Mouse (Mus musculus): Measurements from ENCODE around the gene Ccdc170.

The Ccdc170 gene

DNA sequence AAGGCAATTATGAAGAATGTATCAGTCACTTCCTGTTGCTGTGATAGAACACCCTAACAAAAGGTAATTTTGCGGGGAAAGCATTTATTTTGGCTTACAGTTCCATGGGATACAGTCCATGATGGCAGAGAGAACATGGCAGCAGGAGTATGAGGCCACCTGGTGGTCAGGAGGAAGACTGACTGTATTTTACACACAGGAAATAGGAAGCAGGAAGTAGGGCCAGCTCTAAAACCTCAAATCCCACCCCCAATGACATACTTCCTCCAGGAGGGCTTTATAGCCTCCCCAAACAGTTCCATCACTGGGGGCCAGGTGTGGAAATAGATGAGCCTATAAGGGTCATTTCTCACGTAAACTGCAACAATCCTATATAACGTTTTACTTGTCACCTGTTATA is 39.8 kb downstream of the Ccdc170 start:
- no peak for DNase-seq (ENCODE audit: low spot score in 2 of 2)

- DNase-seq (ENCODE audit: low spot score in 2 of 2) = no peak
Measured at GRCm38 (mm10) chr10:4523078-4523477, 40.8 kb downstream of the Ccdc170 start.

DNA sequence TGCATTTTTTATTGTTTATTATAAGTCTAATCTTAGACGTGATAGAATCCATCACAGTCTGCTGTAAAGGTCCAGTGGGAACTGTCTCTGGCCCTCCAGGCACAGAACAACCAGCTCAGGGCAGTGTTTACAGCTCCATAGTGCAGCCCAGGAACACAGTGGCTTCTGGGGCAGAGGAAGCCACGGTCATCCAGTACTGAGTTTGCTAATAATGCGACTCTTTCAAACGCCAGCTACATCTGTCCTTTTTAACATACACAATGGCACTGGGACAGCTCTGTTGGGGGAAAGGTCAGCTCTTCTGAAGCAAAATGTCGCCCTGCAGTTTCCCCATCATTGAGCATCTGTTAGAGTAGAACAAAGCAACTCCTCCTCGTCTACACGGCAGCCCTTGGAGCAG is 45.7 kb downstream of the Ccdc170 start:
- DNase-seq (ENCODE audit: low spot score in 2 of 2) = no peak

DNA sequence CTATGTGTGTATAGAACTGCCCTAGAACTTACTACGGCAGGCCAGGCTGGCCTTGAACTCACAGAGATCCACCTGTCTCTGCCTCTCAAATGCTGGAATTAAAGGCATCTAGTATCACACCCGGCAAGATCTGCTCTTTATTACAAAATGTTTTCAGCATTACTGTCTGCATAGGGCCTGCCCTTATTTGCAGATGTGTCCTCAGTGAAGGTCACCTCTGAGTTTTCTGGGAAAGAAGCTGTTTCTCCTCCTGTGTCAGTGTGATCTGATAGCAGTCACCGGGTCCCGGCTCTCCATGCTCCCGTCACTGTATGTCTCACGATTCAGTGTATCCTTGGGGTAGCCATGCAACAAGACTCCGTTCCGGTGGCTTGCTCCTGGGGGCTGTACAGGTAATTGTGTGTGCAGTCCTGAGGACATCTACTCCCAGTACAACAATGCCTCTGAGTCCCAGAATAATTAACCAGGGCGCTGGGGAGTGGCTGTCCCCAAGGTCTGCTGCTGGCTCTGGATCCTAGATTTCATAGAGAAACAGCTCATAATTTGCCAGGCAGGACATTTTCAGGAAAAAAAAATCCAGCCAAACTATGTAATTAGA is 48.4 kb downstream of the Ccdc170 start:
- no peak for DNase-seq (ENCODE audit: low spot score in 2 of 2)

GRCm38 (mm10) chr10:4531933-4532332 is 49.6 kb downstream of the Ccdc170 start:
- no peak for DNase-seq (ENCODE audit: low spot score in 2 of 2)

DNA sequence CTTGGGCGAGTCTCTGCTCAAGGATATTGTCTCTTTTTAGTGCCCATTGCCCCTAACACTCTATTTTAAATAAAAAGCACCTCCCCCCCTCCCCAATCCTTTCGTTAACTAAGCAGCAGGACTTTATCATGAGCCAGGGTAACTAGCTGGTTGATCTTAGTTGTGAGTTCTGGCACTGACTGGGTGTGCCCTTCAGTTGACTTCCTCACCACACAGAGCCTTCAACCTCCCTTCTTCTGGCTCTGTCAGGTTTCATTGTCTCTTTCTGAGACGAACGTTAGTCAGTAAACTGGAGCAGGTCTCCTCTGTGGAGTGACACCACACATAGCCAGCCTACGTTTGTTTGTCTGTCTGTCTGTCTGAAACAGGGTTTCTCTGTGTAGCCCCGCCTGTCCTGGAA is 50.4 kb downstream of the Ccdc170 start:
- no peak for DNase-seq (ENCODE audit: low spot score in 2 of 2)

GRCm38 (mm10) chr10:4533873-4534272 is 51.6 kb downstream of the Ccdc170 start:
- DNase-seq (ENCODE audit: low spot score in 2 of 2) = no peak

GRCm38 (mm10) chr10:4545550-4545949 is 63.2 kb downstream of the Ccdc170 start:
- peak in 1 of 2 experiments; percentile 10 for DNase-seq (ENCODE audit: low spot score in 2 of 2)

GRCm38 (mm10) chr10:4553442-4554119 is 71.3 kb downstream of the Ccdc170 start:
- no peak for DNase-seq (ENCODE audit: low spot score in 2 of 2)

DNA sequence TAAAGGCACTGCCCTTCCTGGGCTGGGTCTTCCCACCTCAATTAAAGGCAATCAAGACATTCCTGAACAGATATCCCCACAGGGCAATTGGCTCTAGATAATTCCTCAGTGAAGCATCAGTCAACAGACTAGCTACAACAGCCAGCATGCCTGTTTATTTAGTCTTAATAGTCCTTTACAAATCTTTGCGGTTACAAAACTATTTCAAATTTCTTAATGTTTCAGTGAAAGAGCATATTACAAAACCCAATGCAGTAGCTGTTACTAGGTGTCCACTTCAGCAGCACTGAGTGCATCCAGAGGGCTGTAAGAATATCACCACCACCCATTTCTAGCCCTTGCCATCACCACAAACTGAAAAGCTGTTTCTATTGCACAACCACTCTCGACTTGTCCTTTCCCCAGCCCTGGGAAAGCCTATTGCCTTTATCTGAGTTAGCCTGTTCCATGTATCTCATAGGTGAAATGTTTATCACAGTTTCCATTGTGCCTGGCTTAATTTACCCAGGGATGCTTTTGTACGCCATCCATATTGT is 74.6 kb downstream of the Ccdc170 start:
- DNase-seq (ENCODE audit: low spot score in 2 of 2) = no peak

DNA sequence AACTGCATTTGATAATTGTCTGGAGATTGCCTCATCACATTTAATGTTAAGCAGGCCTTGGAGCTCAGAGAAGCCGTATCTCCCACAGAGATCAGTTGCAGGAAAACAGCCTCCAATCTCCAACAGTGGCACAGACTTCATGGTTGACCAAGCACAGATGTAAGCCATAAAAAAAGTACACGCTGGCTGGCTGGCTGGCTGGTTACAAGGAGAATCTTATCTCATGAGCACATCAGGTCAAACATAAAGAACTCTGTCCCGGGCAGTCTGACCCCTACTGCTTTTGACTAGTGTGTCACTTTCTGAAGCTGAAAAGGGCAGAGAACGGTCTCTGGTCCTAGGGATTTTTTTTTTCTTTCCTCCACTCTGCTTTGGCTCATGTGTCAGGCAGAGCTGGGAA is 76.8 kb downstream of the Ccdc170 start:
- DNase-seq (ENCODE audit: low spot score in 2 of 2) = no peak

DNA sequence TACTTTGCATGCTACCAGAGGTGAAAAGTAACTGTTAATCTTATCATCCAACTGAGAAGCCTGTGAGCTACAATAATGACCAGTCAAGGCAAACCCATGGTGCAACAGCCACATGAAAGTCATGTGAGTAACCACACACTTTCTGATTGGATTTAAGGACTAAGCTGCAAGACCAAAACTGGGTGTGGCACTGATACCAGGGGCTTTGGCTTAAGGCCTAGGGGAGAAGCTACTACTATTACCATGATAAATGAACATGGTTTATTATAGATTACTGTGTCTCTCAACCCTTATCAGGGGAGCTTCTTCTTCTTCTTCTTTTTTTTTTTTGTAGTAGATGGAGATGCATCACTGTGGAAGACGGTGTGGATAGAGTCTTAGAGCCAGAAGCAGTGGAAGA is 82.8 kb downstream of the Ccdc170 start:
- no peak for DNase-seq (ENCODE audit: low spot score in 2 of 2)

GRCm38 (mm10) chr10:4570778-4571177 is 88.5 kb downstream of the Ccdc170 start:
- no peak for DNase-seq (ENCODE audit: low spot score in 2 of 2)

DNA sequence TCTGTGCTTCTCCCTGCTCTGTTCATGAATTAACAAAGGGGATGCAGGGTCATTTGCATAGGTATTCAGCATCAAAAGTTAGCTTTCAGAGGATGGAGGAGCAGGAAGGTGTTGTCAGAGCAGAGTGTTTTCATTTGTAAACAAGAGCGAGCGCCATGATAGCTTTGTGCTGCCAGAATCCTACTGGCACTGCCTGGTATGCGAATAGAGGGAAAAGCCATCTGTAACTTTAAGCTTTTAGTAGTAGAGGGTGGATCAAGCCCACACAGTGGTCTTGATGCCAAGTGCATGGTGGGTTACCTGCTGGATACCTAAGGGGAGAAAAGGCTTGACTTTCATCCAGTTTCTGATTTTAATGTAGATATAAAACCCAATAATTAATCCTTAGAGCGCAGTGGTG is 89.0 kb downstream of the Ccdc170 start:
- no peak for DNase-seq (ENCODE audit: low spot score in 2 of 2)

DNA sequence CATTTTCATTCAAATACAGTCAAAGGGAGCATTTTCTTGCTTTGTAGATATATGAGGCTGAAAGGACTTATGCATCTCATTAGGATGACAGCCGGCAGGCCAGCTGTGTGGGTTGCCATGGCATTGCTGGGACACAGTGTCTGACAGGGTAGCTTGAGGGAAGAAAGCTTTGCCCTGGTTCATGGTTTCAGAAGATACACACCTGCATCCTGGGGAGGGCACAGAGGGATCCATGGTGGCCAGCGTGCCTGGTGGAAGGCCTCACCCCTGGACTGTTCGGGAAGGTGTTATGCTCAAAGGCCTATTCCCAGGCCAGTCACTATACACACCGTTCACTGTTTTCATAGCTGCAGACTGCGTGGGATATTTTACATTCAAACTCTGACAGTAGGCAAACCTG is 99.6 kb downstream of the Ccdc170 start:
- no peak for DNase-seq (ENCODE audit: low spot score in 2 of 2)

DNA sequence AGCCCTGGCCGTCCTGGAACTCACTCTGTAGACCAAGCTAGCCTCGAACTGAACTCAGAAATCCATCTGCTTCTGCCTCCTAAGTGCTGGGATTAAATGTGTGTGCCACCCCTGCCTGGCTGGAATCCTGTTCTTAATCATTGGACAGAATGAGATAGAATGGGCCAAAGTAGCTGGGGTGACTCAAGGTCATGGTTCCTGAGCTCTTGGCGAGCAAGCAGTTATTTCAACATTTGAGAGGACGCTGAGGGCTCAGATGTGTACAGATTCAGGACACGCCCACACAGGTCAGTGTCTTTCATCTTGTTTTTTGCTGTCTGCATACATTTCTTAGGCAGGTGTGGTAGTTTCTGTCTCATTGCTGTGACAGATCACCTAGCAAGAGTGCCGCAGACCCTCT is 104.4 kb downstream of the Ccdc170 start:
- DNase-seq (ENCODE audit: low spot score in 2 of 2) = no peak

GRCm38 (mm10) chr10:4589576-4589975 is 107.3 kb downstream of the Ccdc170 start:
- DNase-seq (ENCODE audit: low spot score in 2 of 2) = no peak

DNA sequence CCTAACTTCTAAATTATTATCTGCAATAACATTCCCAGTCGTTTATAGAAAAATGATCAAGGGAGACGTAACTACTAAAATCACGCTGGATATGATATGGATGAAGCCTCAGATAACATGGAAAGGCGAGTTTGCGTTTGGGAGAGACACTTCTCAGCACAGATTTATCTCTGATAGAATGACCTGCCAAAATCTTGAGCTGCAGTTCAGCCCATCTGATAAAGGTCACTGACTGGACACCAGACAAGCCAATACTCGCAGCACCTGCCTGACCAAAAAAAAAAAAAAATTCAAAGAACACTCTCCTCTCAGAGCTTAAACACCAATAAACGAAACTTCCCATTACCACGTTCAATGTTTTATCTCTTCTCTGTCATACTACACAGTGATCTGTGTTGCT is 108.7 kb downstream of the Ccdc170 start:
- DNase-seq (ENCODE audit: low spot score in 2 of 2) = no peak

- peak in 1 of 2 experiments; percentile 14 for DNase-seq (ENCODE audit: low spot score in 2 of 2)
Measured at GRCm38 (mm10) chr10:4593828-4594227, 111.5 kb downstream of the Ccdc170 start.

DNA sequence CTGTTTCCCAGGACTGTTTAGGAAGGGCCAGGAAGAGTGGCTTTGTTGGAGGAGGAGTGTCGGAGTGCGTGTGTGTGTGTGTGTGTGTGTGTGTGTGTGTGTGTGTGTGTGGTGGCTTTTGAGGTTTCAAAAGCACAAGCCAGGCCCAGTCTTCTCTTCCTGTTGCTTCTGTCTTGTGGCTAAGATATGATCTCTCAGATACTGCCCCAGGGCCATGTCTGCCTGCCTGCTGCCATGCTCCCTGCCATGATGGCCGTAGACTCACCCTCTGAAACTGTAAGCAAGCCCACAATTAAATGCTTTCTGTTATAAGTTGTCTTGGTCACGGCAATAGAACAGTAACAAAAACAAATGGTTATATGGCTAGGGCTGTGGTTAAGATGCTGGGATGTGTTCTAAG is 114.9 kb downstream of the Ccdc170 start:
- peak; percentile 25 to 53 for DNase-seq (ENCODE audit: low spot score in 2 of 2)

DNA sequence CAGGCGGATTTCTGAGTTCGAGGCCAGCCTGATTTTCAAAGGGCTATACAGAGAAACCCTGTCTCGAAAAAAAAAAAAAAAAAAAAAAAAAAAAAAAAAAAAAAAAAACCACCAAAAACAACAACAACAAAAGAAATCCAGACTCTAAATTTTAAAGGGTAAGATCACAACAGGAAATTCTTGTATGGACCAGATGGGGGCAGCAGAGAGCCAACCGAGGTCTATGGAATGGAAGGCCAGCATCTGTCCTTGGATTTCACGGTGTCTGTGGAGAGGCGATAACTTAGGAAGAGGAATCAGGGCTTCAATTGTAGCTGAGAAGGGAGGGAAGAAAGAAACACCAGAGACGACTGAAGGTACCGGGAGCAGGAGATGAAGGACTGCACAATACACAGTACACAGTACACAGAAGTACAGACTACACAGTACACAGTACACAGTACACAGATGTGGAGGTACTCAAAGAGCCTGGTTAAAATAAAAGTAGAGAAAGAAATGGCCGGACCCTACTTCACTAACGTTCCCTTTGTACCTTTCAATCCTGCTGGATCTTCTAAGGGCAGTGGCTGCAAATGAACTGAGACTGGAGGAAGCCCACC is 116.0 kb downstream of the Ccdc170 start:
- peak; percentile 38 to 45 for DNase-seq (ENCODE audit: low spot score in 2 of 2)

DNA sequence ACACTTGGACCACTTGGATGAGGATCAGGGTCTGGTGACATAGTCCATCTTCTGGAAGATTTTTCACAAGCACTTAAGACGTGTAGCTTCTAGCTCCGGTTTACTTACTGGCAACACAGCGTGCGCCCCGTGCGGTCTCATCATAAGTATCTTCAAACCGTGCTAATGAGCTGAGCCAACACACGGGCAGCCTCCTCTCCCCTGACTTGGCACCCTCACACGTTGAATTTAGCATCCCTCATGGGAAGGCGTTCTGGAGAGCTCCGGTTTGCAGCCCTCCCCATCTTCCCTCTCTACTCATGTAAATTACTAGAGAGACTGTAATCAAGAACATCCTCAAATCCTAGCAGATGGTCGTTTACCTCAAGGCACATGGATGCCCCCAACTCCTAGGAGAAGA is 116.6 kb downstream of the Ccdc170 start:
- DNase-seq (ENCODE audit: low spot score in 2 of 2) = no peak

GRCm38 (mm10) chr10:4599591-4599990 is 117.3 kb downstream of the Ccdc170 start:
- no peak for DNase-seq (ENCODE audit: low spot score in 2 of 2)
